Mouse (Mus musculus) cerebellum, adult 2 months (tissue): ENCODE results near the gene Nadk.

Source experiments
- CTCF ChIP-seq: fragments of 200-500 bp; IDR thresholded peaks from 2 replicates; pipeline ENCODE4 v1.5.1; 2011; ENCODE audit warnings: low read depth, mild to moderate bottlenecking, control low read depth, low read length, moderate library complexity, borderline replicate concordance; ENCODE audit not compliant: insufficient read depth
- POLR2A ChIP-seq: fragments of 200-500 bp; IDR thresholded peaks from 2 replicates; pipeline ENCODE4 v1.6.1; 2011; ENCODE audit warnings: low read length, control low read depth, borderline replicate concordance; ENCODE audit not compliant: insufficient read depth

GRCm38 (mm10) chr4:155599901-155600825, 38.0 kb downstream of the Nadk start:
- no peak for TF ChIP-seq POLR2A
- TF ChIP-seq CTCF: no peak
